Mouse (Mus musculus) gastrocnemius, postnatal 4 days (tissue): ENCODE measurements around the gene Olfr282. TPM values are rescaled to one million over a fixed set of nuclear protein-coding genes. Genes with fewer than 3 reads are reported as not detected.
"Not testable (repeated sequence)": the region's sequence is repeated elsewhere in the genome, so short reads cannot be mapped to it uniquely, and the experiment has no call there.

ENCODE experiments used
- DNase-seq, 2 experiments: peaks; one replicate each; pipeline ENCODE4 v3.0.0; 2021 to 2022; ENCODE audit warnings: low spot score in 2 of 2, mixed read lengths in 2 of 2
- long read RNA-seq, 2 experiments: library from polyadenylated mRNA; stranded (forward); transcript quantifications; one replicate each; pipeline ENCODE4 v2.0.0; 2021
- total RNA-seq, 2 experiments: library from RNA; stranded (reverse); gene quantifications; 2 replicates each; pipeline ENCODE4 v1.2.3; 2021

Gene Olfr282
- not detected for total RNA-seq
- long read RNA-seq, experiment 1, result 0 reads
- long read RNA-seq, experiment 2, result 0 reads

- DNase-seq, result not testable (repeated sequence)
Measured at GRCm38 (mm10) chr15:98430925-98431324, at the start of gene Olfr282. Olfr282 (plus strand) TSS chr15:98431225.

- DNase-seq, result no peak
Measured at GRCm38 (mm10) chr15:98387621-98388020, 43.4 kb upstream of the Olfr282 start.

- peak; percentile 67 to 80 for DNase-seq
Measured at GRCm38 (mm10) chr15:98389796-98390195, 41.2 kb upstream of the Olfr282 start.

GRCm38 (mm10) chr15:98391081-98391902, 39.7 kb upstream of the Olfr282 start:
- no peak for DNase-seq

- DNase-seq, result peak in 1 of 2 experiments; percentile 22
Measured at GRCm38 (mm10) chr15:98391903-98392187, 39.2 kb upstream of the Olfr282 start.

- DNase-seq, result no peak
Measured at GRCm38 (mm10) chr15:98397136-98397535, 33.9 kb upstream of the Olfr282 start.

GRCm38 (mm10) chr15:98402356-98402755, 28.7 kb upstream of the Olfr282 start:
- DNase-seq, result no peak

GRCm38 (mm10) chr15:98408406-98409060, 22.5 kb upstream of the Olfr282 start:
- DNase-seq, result no peak

- no peak for DNase-seq
Measured at GRCm38 (mm10) chr15:98409635-98410034, 21.4 kb upstream of the Olfr282 start.

- DNase-seq, result no peak
Measured at GRCm38 (mm10) chr15:98410249-98410648, 20.8 kb upstream of the Olfr282 start.

GRCm38 (mm10) chr15:98415996-98416395, 15.0 kb upstream of the Olfr282 start:
- DNase-seq, result no peak

GRCm38 (mm10) chr15:98416802-98417201, 14.2 kb upstream of the Olfr282 start:
- DNase-seq, result not testable (repeated sequence)

GRCm38 (mm10) chr15:98417285-98417684, 13.7 kb upstream of the Olfr282 start:
- not testable (repeated sequence) for DNase-seq

GRCm38 (mm10) chr15:98418096-98418495, 12.9 kb upstream of the Olfr282 start:
- DNase-seq, result no peak

GRCm38 (mm10) chr15:98420897-98421296, 10.1 kb upstream of the Olfr282 start:
- DNase-seq, result no peak

- DNase-seq, result no peak
Measured at GRCm38 (mm10) chr15:98424326-98424725, 6.7 kb upstream of the Olfr282 start.

- DNase-seq, result no peak
Measured at GRCm38 (mm10) chr15:98424753-98425152, 6.3 kb upstream of the Olfr282 start.

- DNase-seq, result no peak
Measured at GRCm38 (mm10) chr15:98425188-98425587, 5.8 kb upstream of the Olfr282 start.

- DNase-seq, result no peak
Measured at GRCm38 (mm10) chr15:98444561-98444960, 13.5 kb downstream of the Olfr282 start.

- no peak for DNase-seq
Measured at GRCm38 (mm10) chr15:98448521-98448920, 17.5 kb downstream of the Olfr282 start.

GRCm38 (mm10) chr15:98452288-98452687, 21.3 kb downstream of the Olfr282 start, which contains the start of gene Olfr281:
Olfr281 (plus strand) TSS chr15:98452588.
- no peak for DNase-seq

GRCm38 (mm10) chr15:98469596-98469995, 38.6 kb downstream of the Olfr282 start, which contains the start of gene OR5BS1P:
OR5BS1P (plus strand) TSS chr15:98469896.
- no peak for DNase-seq
